Mouse (Mus musculus): ENCODE data around the gene Smad3. TPM values are rescaled to one million over a fixed set of nuclear protein-coding genes. Genes with fewer than 3 reads are reported as not detected.

Smad3 gene
- polyA plus RNA-seq, 1 experiment from 2014 or later: 9.7 TPM

GRCm38 (mm10) chr9:63666612-63667372 is 91.0 kb downstream of the Smad3 start:
- Histone ChIP-seq H3K4me3 (ENCODE audit: low read depth, low read length) (no peak overlapping the region), H3K4me2 (0 out of 2 replicates have a peak overlapping the region, but pooled peaks have one; percentile 2), H3K27me3 (ENCODE audit: control insufficient read depth, insufficient read depth, low read length) (no peaks in the 10 kb centered on the region), H3K4me1 (ENCODE audit: control insufficient read depth, insufficient read depth, low read length) (peaks cover 44% of the 10 kb centered on the region), H3K9me3 (replicated peaks; ENCODE audit: control insufficient read depth, low read length) (no peaks in the 10 kb centered on the region), H3K9ac (ENCODE audit: low read depth, low read length) (no peak overlapping the region), H3K27ac (ENCODE audit: low read depth, low read length) (0 out of 2 replicates have a peak overlapping the region, but pooled peaks have one; percentile 12), H3K36me3 (ENCODE audit: control insufficient read depth, insufficient read depth, low read length) (peaks cover 2% of the 10 kb centered on the region; the same call in 1 of the 2 replicates)
- peak; percentile 15; the same call in 1 of the 2 replicates for ATAC-seq (replicated peaks; ENCODE audit: insufficient number of reproducible peaks, low FRiP score, low TSS enrichment)
- 60% methylated on average over 18 of the region's 18 CpGs for WGBS (ENCODE audit: insufficient replicate concordance)

- peaks cover 44% of the 10 kb centered on the region for H3K4me1 ChIP-seq (ENCODE audit: control insufficient read depth, insufficient read depth, low read length)
- 70% methylated on average over 13 of the region's 13 CpGs for WGBS (ENCODE audit: insufficient replicate concordance)
Observed at GRCm38 (mm10) chr9:63664792-63665646, 92.8 kb downstream of the Smad3 start.

GRCm38 (mm10) chr9:63664300-63664745 is 93.5 kb downstream of the Smad3 start:
- Histone ChIP-seq H3K4me3 (ENCODE audit: low read depth, low read length) (no peak overlapping the region), H3K9me3 (replicated peaks; ENCODE audit: control insufficient read depth, low read length) (no peaks in the 10 kb centered on the region), H3K4me2 (no peak overlapping the region), H3K4me1 (ENCODE audit: control insufficient read depth, insufficient read depth, low read length) (peaks cover 44% of the 10 kb centered on the region), H3K9ac (ENCODE audit: low read depth, low read length) (no peak overlapping the region), H3K27ac (ENCODE audit: low read depth, low read length) (no peak overlapping the region), H3K27me3 (ENCODE audit: control insufficient read depth, insufficient read depth, low read length) (no peaks in the 10 kb centered on the region), H3K36me3 (ENCODE audit: control insufficient read depth, insufficient read depth, low read length) (peaks cover 2% of the 10 kb centered on the region; the same call in 1 of the 2 replicates)
- ATAC-seq (replicated peaks; ENCODE audit: insufficient number of reproducible peaks, low FRiP score, low TSS enrichment): no peak
- WGBS (ENCODE audit: insufficient replicate concordance): 88% methylated on average over 2 of the region's 2 CpGs

More at GRCm38 (mm10) chr9:63664792-63665646, 92.8 kb downstream of the Smad3 start:
- no peak for ATAC-seq (replicated peaks; ENCODE audit: insufficient number of reproducible peaks, low FRiP score, low TSS enrichment)
- peaks cover 2% of the 10 kb centered on the region; the same call in 1 of the 2 replicates for H3K36me3 ChIP-seq (ENCODE audit: control insufficient read depth, insufficient read depth, low read length)
- no peak overlapping the region for H3K4me3 ChIP-seq (ENCODE audit: low read depth, low read length)
- H3K4me2 ChIP-seq: no peak overlapping the region
- no peaks in the 10 kb centered on the region for H3K27me3 ChIP-seq (ENCODE audit: control insufficient read depth, insufficient read depth, low read length)
- H3K9me3 ChIP-seq (replicated peaks; ENCODE audit: control insufficient read depth, low read length): no peaks in the 10 kb centered on the region
- no peak overlapping the region for H3K9ac ChIP-seq (ENCODE audit: low read depth, low read length)
- no peak overlapping the region for H3K27ac ChIP-seq (ENCODE audit: low read depth, low read length)

GRCm38 (mm10) chr9:63663222-63663621 is 94.6 kb downstream of the Smad3 start:
- no peaks in the 10 kb centered on the region for H3K9me3 ChIP-seq (replicated peaks; ENCODE audit: control insufficient read depth, low read length)
- no peak for ATAC-seq (replicated peaks; ENCODE audit: insufficient number of reproducible peaks, low FRiP score, low TSS enrichment)
- H3K4me1 ChIP-seq (ENCODE audit: control insufficient read depth, insufficient read depth, low read length): peaks cover 36% of the 10 kb centered on the region
- H3K9ac ChIP-seq (ENCODE audit: low read depth, low read length): 0 out of 2 replicates have a peak overlapping the region, but pooled peaks have one; percentile 7
- 49% methylated on average over 10 of the region's 10 CpGs for WGBS (ENCODE audit: insufficient replicate concordance)
- no peaks in the 10 kb centered on the region for H3K27me3 ChIP-seq (ENCODE audit: control insufficient read depth, insufficient read depth, low read length)
- no peak overlapping the region for H3K4me2 ChIP-seq
- 0 out of 2 replicates have a peak overlapping the region, but pooled peaks have one; percentile 15 for H3K27ac ChIP-seq (ENCODE audit: low read depth, low read length)
- no peak overlapping the region for H3K4me3 ChIP-seq (ENCODE audit: low read depth, low read length)
- peaks cover 2% of the 10 kb centered on the region; the same call in 1 of the 2 replicates for H3K36me3 ChIP-seq (ENCODE audit: control insufficient read depth, insufficient read depth, low read length)

GRCm38 (mm10) chr9:63662759-63663158 is 95.0 kb downstream of the Smad3 start:
- no peak for ATAC-seq (replicated peaks; ENCODE audit: insufficient number of reproducible peaks, low FRiP score, low TSS enrichment)
- Histone ChIP-seq H3K4me3 (ENCODE audit: low read depth, low read length) (no peak overlapping the region), H3K4me2 (no peak overlapping the region), H3K36me3 (ENCODE audit: control insufficient read depth, insufficient read depth, low read length) (peaks cover 2% of the 10 kb centered on the region; the same call in 1 of the 2 replicates), H3K4me1 (ENCODE audit: control insufficient read depth, insufficient read depth, low read length) (peaks cover 31% of the 10 kb centered on the region), H3K9me3 (replicated peaks; ENCODE audit: control insufficient read depth, low read length) (no peaks in the 10 kb centered on the region), H3K27ac (ENCODE audit: low read depth, low read length) (0 out of 2 replicates have a peak overlapping the region, but pooled peaks have one; percentile 15), H3K27me3 (ENCODE audit: control insufficient read depth, insufficient read depth, low read length) (no peaks in the 10 kb centered on the region), H3K9ac (ENCODE audit: low read depth, low read length) (no peak overlapping the region)
- 51% methylated on average over 7 of the region's 7 CpGs for WGBS (ENCODE audit: insufficient replicate concordance)

- no peak for ATAC-seq (replicated peaks; ENCODE audit: insufficient number of reproducible peaks, low FRiP score, low TSS enrichment)
Observed at GRCm38 (mm10) chr9:63660691-63661090, 97.1 kb downstream of the Smad3 start.

GRCm38 (mm10) chr9:63660061-63660460 is 97.7 kb downstream of the Smad3 start:
- 88% methylated on average over 4 of the region's 4 CpGs for WGBS (ENCODE audit: insufficient replicate concordance)
- H3K4me3 ChIP-seq (ENCODE audit: low read depth, low read length): no peak overlapping the region
- no peaks in the 10 kb centered on the region for H3K27me3 ChIP-seq (ENCODE audit: control insufficient read depth, insufficient read depth, low read length)
- no peak overlapping the region for H3K27ac ChIP-seq (ENCODE audit: low read depth, low read length)
- H3K36me3 ChIP-seq (ENCODE audit: control insufficient read depth, insufficient read depth, low read length): peaks cover 5% of the 10 kb centered on the region; the same call in 1 of the 2 replicates
- no peak overlapping the region for H3K4me2 ChIP-seq
- peaks cover 41% of the 10 kb centered on the region for H3K4me1 ChIP-seq (ENCODE audit: control insufficient read depth, insufficient read depth, low read length)
- H3K9me3 ChIP-seq (replicated peaks; ENCODE audit: control insufficient read depth, low read length): no peaks in the 10 kb centered on the region
- no peak for ATAC-seq (replicated peaks; ENCODE audit: insufficient number of reproducible peaks, low FRiP score, low TSS enrichment)
- H3K9ac ChIP-seq (ENCODE audit: low read depth, low read length): no peak overlapping the region

More at GRCm38 (mm10) chr9:63660691-63661090, 97.1 kb downstream of the Smad3 start:
- H3K36me3 ChIP-seq (ENCODE audit: control insufficient read depth, insufficient read depth, low read length): peaks cover 2% of the 10 kb centered on the region; the same call in 1 of the 2 replicates
- no peak overlapping the region for H3K9ac ChIP-seq (ENCODE audit: low read depth, low read length)
- H3K27ac ChIP-seq (ENCODE audit: low read depth, low read length): no peak overlapping the region
- WGBS (ENCODE audit: insufficient replicate concordance): 93% methylated on average over 3 of the region's 3 CpGs
- H3K4me3 ChIP-seq (ENCODE audit: low read depth, low read length): no peak overlapping the region
- no peak overlapping the region for H3K4me2 ChIP-seq
- peaks cover 35% of the 10 kb centered on the region for H3K4me1 ChIP-seq (ENCODE audit: control insufficient read depth, insufficient read depth, low read length)
- no peaks in the 10 kb centered on the region for H3K9me3 ChIP-seq (replicated peaks; ENCODE audit: control insufficient read depth, low read length)
- no peaks in the 10 kb centered on the region for H3K27me3 ChIP-seq (ENCODE audit: control insufficient read depth, insufficient read depth, low read length)

- 88% methylated on average over 5 of the region's 5 CpGs for WGBS (ENCODE audit: insufficient replicate concordance)
- H3K9ac ChIP-seq (ENCODE audit: low read depth, low read length): no peak overlapping the region
- no peaks in the 10 kb centered on the region for H3K9me3 ChIP-seq (replicated peaks; ENCODE audit: control insufficient read depth, low read length)
- H3K36me3 ChIP-seq (ENCODE audit: control insufficient read depth, insufficient read depth, low read length): peaks cover 9% of the 10 kb centered on the region
- ATAC-seq (replicated peaks; ENCODE audit: insufficient number of reproducible peaks, low FRiP score, low TSS enrichment): no peak
- no peak overlapping the region for H3K4me3 ChIP-seq (ENCODE audit: low read depth, low read length)
- H3K4me2 ChIP-seq: no peak overlapping the region
- H3K27ac ChIP-seq (ENCODE audit: low read depth, low read length): no peak overlapping the region
- no peaks in the 10 kb centered on the region for H3K27me3 ChIP-seq (ENCODE audit: control insufficient read depth, insufficient read depth, low read length)
- peaks cover 46% of the 10 kb centered on the region for H3K4me1 ChIP-seq (ENCODE audit: control insufficient read depth, insufficient read depth, low read length)
Observed at GRCm38 (mm10) chr9:63658970-63659371, 98.8 kb downstream of the Smad3 start.
